Mouse (Mus musculus) heart, embryonic 11.5 days (tissue): ENCODE measurements around the gene Gm6096. TPM values are rescaled to one million over a fixed set of nuclear protein-coding genes. Genes with fewer than 3 reads are reported as not detected.

ENCODE experiments used
- ATAC-seq: fragments of 200-750 bp; cut with Nextera tagmentation; replicated peaks from 2 replicates; pipeline ENCODE4 v1.8.0; 2017; ENCODE audit warnings: moderate library complexity; ENCODE audit not compliant: insufficient number of reproducible peaks, low FRiP score, low TSS enrichment
- H3K27ac ChIP-seq: fragments of 300-500 bp; sonication (generic); 2 replicates; pipeline ENCODE4 v1.5.1; 2014; ENCODE audit warnings: mild to moderate bottlenecking, low read depth, low read length
- H3K27me3 ChIP-seq: fragments of 300-500 bp; sonication (generic); 2 replicates; pipeline ENCODE4 v1.6.1; 2014; ENCODE audit warnings: mild to moderate bottlenecking, low read length, mixed read lengths; ENCODE audit not compliant: control insufficient read depth, insufficient read depth
- H3K36me3 ChIP-seq: fragments of 300-500 bp; sonication (generic); 2 replicates; pipeline ENCODE4 v1.6.1; 2014; ENCODE audit warnings: mild to moderate bottlenecking, low read length, moderate library complexity, mixed read lengths; ENCODE audit not compliant: control insufficient read depth, insufficient read depth
- H3K4me1 ChIP-seq: fragments of 300-500 bp; sonication (generic); 2 replicates; pipeline ENCODE4 v1.6.1; 2014; ENCODE audit warnings: low read length; ENCODE audit not compliant: control insufficient read depth, insufficient read depth
- H3K4me2 ChIP-seq: fragments of 300-500 bp; sonication (generic); 2 replicates; pipeline ENCODE4 v1.6.1; 2014; ENCODE audit warnings: mild to moderate bottlenecking, moderate library complexity
- H3K4me3 ChIP-seq: fragments of 300-500 bp; sonication (generic); 2 replicates; pipeline ENCODE4 v1.5.1; 2014; ENCODE audit warnings: low read depth, low read length
- H3K9ac ChIP-seq: fragments of 300-500 bp; sonication (generic); 2 replicates; pipeline ENCODE4 v1.6.1; 2014; ENCODE audit warnings: mild to moderate bottlenecking, low read depth, low read length, moderate library complexity
- H3K9me3 ChIP-seq: fragments of 300-500 bp; sonication (generic); replicated peaks from 2 replicates; pipeline ENCODE4 v1.6.1; 2016; ENCODE audit warnings: low read length; ENCODE audit not compliant: control insufficient read depth
- WGBS: fragments of 180-500 bp; shearing (Covaris S2); extraction: QIAGEN DNeasy Blood & Tissue Kit; methylation state at CpG from one replicate; pipeline ENCODE4 v1.1.7; 2014; ENCODE audit not compliant: insufficient replicate concordance; 5-methylcytosine and 5-hydroxymethylcytosine counted together
- polyA plus RNA-seq: library from polyadenylated mRNA; unstranded; fragments of >200 nt; fragmentation: Nextera tagmentation; extraction: Ambion mirVana; gene quantifications from 2 replicates; pipeline ENCODE4 v1.2.1, GENCODE M21; 2014

The Gm6096 gene
- polyA plus RNA-seq, 1 experiment from 2014 or later = 0.80 TPM

GRCm38 (mm10) chr7:34232785-34233725 lies 17.8 kb upstream of the Gm6096 start:
- Histone ChIP-seq H3K4me3 (peak overlapping the region; percentile 57), H3K4me1 (peaks cover 26% of the 10 kb centered on the region), H3K36me3 (peaks cover 18% of the 10 kb centered on the region), H3K9me3 (no peaks in the 10 kb centered on the region), H3K4me2 (peak overlapping the region; percentile 84), H3K9ac (peak overlapping the region; percentile 73), H3K27ac (peak overlapping the region; percentile 96), H3K27me3 (no peaks in the 10 kb centered on the region)
- ATAC-seq = no peak
- 41% methylated on average over 7 of the region's 7 CpGs for WGBS

- H3K9me3 ChIP-seq = no peaks in the 10 kb centered on the region
- H3K27me3 ChIP-seq = no peaks in the 10 kb centered on the region
- H3K9ac ChIP-seq = peak overlapping the region; percentile 73
- H3K4me2 ChIP-seq = peak overlapping the region; percentile 84
- peak; percentile 86 for ATAC-seq
- peak overlapping the region; percentile 57 for H3K4me3 ChIP-seq
- peaks cover 21% of the 10 kb centered on the region for H3K36me3 ChIP-seq
- WGBS = under 1% methylated on average over 46 of the region's 46 CpGs
- peak overlapping the region; percentile 96 for H3K27ac ChIP-seq
- H3K4me1 ChIP-seq = peaks cover 16% of the 10 kb centered on the region
Measured at GRCm38 (mm10) chr7:34233909-34234609, 16.8 kb upstream of the Gm6096 start.

DNA sequence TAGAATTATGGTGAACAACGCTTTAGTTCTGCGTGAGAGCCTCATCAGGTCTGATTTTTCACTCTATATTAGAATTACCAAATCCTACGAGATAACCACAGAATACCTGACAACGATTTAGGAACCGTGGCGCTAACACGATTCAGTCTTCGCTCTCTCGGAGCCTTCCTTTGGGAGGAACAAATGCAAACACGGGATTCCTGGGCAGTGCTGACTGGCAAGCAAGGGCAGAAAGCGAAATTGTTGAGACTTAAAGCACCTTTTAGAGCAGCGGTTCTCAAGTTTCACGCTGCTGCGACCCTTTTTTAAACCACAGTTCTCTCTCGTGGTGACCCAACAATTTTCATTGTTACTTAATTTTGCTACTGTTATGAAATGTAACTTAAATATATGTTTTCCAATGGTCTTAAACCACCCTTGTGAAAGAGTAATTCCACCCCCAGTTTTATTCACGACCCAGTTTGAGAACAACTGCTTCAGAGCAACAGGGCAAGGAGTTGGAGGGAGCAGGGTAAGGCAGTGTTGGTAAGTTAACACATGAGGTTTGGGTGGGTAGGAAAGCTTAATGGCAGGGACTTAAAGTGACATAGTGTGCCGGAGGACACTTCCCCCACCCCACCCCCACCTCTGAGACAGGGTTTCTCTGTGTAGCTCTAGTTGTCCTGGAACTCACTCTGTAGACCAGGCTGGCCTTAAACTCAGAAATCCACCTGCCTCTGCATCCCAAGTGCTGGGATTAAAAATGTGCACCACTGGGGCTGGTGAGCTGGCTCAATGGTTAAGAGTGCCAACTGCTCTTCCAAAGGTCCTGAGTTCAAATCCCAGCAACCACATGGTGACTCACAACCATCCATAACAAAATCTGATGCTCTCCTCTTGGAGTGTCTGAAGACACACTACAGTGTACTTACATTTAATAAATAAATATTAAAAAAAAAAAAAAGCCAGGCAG lies 16.0 kb upstream of the Gm6096 start:
- peak overlapping the region; percentile 96 for H3K27ac ChIP-seq
- no peak for ATAC-seq

GRCm38 (mm10) chr7:34235602-34236001 lies 15.2 kb upstream of the Gm6096 start:
- no peak for ATAC-seq
- 83% methylated on average over 5 of the region's 5 CpGs for WGBS
- no peaks in the 10 kb centered on the region for H3K9me3 ChIP-seq
- no peak overlapping the region for H3K4me2 ChIP-seq
- no peak overlapping the region for H3K9ac ChIP-seq
- H3K27me3 ChIP-seq = no peaks in the 10 kb centered on the region
- H3K4me3 ChIP-seq = no peak overlapping the region
- peaks cover 29% of the 10 kb centered on the region for H3K36me3 ChIP-seq
- H3K4me1 ChIP-seq = peaks cover 12% of the 10 kb centered on the region
- H3K27ac ChIP-seq = no peak overlapping the region

More for the DNA sequence above, 16.0 kb upstream of the Gm6096 start:
- Histone ChIP-seq H3K4me2 (peak overlapping the region; percentile 84), H3K9ac (peak overlapping the region; percentile 73), H3K36me3 (peaks cover 25% of the 10 kb centered on the region), H3K9me3 (no peaks in the 10 kb centered on the region), H3K27me3 (no peaks in the 10 kb centered on the region), H3K4me3 (peak overlapping the region; percentile 57), H3K4me1 (peaks cover 14% of the 10 kb centered on the region)
- 2% methylated on average over 17 of the region's 17 CpGs for WGBS

- Histone ChIP-seq H3K9me3 (no peaks in the 10 kb centered on the region), H3K27ac (no peak overlapping the region), H3K36me3 (peaks cover 29% of the 10 kb centered on the region), H3K27me3 (no peaks in the 10 kb centered on the region), H3K4me1 (peaks cover 3% of the 10 kb centered on the region), H3K9ac (no peak overlapping the region), H3K4me3 (no peak overlapping the region), H3K4me2 (no peak overlapping the region)
- no peak for ATAC-seq
- 91% methylated on average over 5 of the region's 5 CpGs for WGBS
Measured at GRCm38 (mm10) chr7:34238086-34238485, 12.8 kb upstream of the Gm6096 start.

GRCm38 (mm10) chr7:34242176-34242575 lies 8.7 kb upstream of the Gm6096 start:
- peaks cover 30% of the 10 kb centered on the region for H3K36me3 ChIP-seq
- H3K27me3 ChIP-seq = no peaks in the 10 kb centered on the region
- no peaks in the 10 kb centered on the region for H3K4me1 ChIP-seq
- WGBS = 95% methylated on average over 11 of the region's 11 CpGs
- H3K4me2 ChIP-seq = no peak overlapping the region
- ATAC-seq = no peak
- no peaks in the 10 kb centered on the region for H3K9me3 ChIP-seq
- no peak overlapping the region for H3K27ac ChIP-seq
- no peak overlapping the region for H3K4me3 ChIP-seq
- no peak overlapping the region for H3K9ac ChIP-seq

DNA sequence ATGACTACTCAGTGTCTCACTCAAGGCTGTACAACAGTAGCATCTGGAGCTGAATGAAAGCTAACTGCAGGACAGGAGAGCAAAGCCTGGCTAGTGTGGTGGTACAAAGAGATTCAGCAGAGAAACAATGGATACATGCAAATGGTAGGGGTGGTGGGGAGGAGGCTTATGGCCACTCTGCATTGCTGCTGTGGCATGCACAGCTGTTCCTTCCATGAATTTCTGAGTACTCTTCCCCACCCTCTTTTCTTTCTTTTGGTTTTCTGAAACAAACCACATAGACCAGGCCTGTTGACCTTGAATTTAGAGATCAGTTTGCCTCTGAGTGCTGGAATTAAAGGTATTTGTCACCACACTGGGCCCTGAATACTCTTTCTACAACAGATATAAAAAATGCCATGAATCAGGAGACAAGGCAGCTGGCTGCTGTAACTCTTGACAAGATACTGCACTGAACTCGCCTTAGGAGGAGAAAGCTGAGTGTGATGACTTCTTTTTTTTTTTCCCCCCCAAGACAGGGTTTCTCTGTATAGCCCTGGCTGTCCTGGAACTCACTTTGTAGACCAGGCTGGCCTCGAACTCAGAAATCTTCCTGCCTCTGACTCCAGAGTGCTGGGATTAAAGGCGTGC lies 3.9 kb upstream of the Gm6096 start:
- H3K9ac ChIP-seq = no peak overlapping the region
- no peak overlapping the region for H3K4me2 ChIP-seq
- H3K4me1 ChIP-seq = no peaks in the 10 kb centered on the region
- no peaks in the 10 kb centered on the region for H3K27me3 ChIP-seq
- WGBS = 85% methylated on average over 3 of the region's 3 CpGs
- no peak overlapping the region for H3K4me3 ChIP-seq
- H3K27ac ChIP-seq = no peak overlapping the region
- no peaks in the 10 kb centered on the region for H3K9me3 ChIP-seq
- ATAC-seq = no peak
- peaks cover 27% of the 10 kb centered on the region for H3K36me3 ChIP-seq
